Mouse (Mus musculus) kidney, adult 9 months (tissue): ENCODE results near the gene Sparcl1.

Experiments used
- DNase-seq: peaks from one replicate; pipeline ENCODE4 v3.0.0; 2022

Sparcl1 gene

GRCm38 (mm10) chr5:104061936-104062772, 51.4 kb downstream of the Sparcl1 start:
- DNase-seq: no peak

GRCm38 (mm10) chr5:104060429-104060828, 53.1 kb downstream of the Sparcl1 start:
- DNase-seq: no peak

- no peak for DNase-seq
These were observed 53.9 kb downstream of the Sparcl1 start for GRCm38 (mm10) chr5:104059628-104060027.

GRCm38 (mm10) chr5:104058021-104058420, 55.5 kb downstream of the Sparcl1 start:
- peak; percentile 55 for DNase-seq

- DNase-seq: no peak
These were observed 57.2 kb downstream of the Sparcl1 start for GRCm38 (mm10) chr5:104056295-104056694.

GRCm38 (mm10) chr5:104055816-104056215, 57.7 kb downstream of the Sparcl1 start:
- DNase-seq: no peak

- DNase-seq: no peak
These were observed 58.6 kb downstream of the Sparcl1 start for GRCm38 (mm10) chr5:104054938-104055337.

- DNase-seq: no peak
These were observed 60.6 kb downstream of the Sparcl1 start for GRCm38 (mm10) chr5:104052956-104053355.

- DNase-seq: no peak
These were observed 65.4 kb downstream of the Sparcl1 start for GRCm38 (mm10) chr5:104048139-104048538.

- no peak for DNase-seq
These were observed 66.1 kb downstream of the Sparcl1 start for GRCm38 (mm10) chr5:104047200-104048105.

GRCm38 (mm10) chr5:104046256-104047199, 67.0 kb downstream of the Sparcl1 start, which contains the start of gene Nudt9:
TSS of gene Nudt9 (plus strand) at chr5:104046306.
- DNase-seq: peak; percentile 98

GRCm38 (mm10) chr5:104043704-104044103, 69.8 kb downstream of the Sparcl1 start:
- no peak for DNase-seq

GRCm38 (mm10) chr5:104042906-104043305, 70.6 kb downstream of the Sparcl1 start:
- no peak for DNase-seq

- DNase-seq: peak; percentile 78
These were observed 74.2 kb downstream of the Sparcl1 start for GRCm38 (mm10) chr5:104039154-104039932.

- DNase-seq: no peak
These were observed 76.8 kb downstream of the Sparcl1 start for GRCm38 (mm10) chr5:104036686-104037085.

- peak; percentile 58 for DNase-seq
These were observed 77.7 kb downstream of the Sparcl1 start for GRCm38 (mm10) chr5:104035824-104036223.

GRCm38 (mm10) chr5:104035066-104035465, 78.5 kb downstream of the Sparcl1 start:
- DNase-seq: no peak

GRCm38 (mm10) chr5:104032434-104033097, 81.0 kb downstream of the Sparcl1 start:
- no peak for DNase-seq
